Mouse (Mus musculus): ENCODE data around the gene Cyp2ab1. TPM values are rescaled to one million over a fixed set of nuclear protein-coding genes. Genes with fewer than 3 reads are reported as not detected.

Cyp2ab1 gene
- polyA plus RNA-seq, 1 experiment from 2014 or later, result not detected

Other genes starting within 250 kb of the Cyp2ab1 start
- gene Klhl24, start 227.9 kb downstream of the Cyp2ab1 start, polyA plus RNA-seq (2015; fragmentation: Nextera tagmentation; extraction: Ambion mirVana), result 52.2 and 54.6 TPM in 2 replicates
- gene Yeats2, start 184.3 kb downstream of the Cyp2ab1 start, polyA plus RNA-seq (2015; fragmentation: Nextera tagmentation; extraction: Ambion mirVana), result 24.0 and 26.3 TPM in 2 replicates
- gene Map6d1, start 84.0 kb downstream of the Cyp2ab1 start, polyA plus RNA-seq (2015; fragmentation: Nextera tagmentation; extraction: Ambion mirVana), result 5.6 and 6.8 TPM in 2 replicates
- 66.0 and 66.9 TPM in 2 replicates for gene Parl, start 23.0 kb downstream of the Cyp2ab1 start, polyA plus RNA-seq (2015; fragmentation: Nextera tagmentation; extraction: Ambion mirVana)
- 165 and 182 TPM in 2 replicates for gene Abcc5, start 101.0 kb upstream of the Cyp2ab1 start, polyA plus RNA-seq (2015; fragmentation: Nextera tagmentation; extraction: Ambion mirVana)
- 96.2 and 100 TPM in 2 replicates for gene Eif2b5, start 173.4 kb upstream of the Cyp2ab1 start, polyA plus RNA-seq (2015; fragmentation: Nextera tagmentation; extraction: Ambion mirVana)
- 42.0 and 43.8 TPM in 2 replicates for gene Dvl3, start 191.6 kb upstream of the Cyp2ab1 start, polyA plus RNA-seq (2015; fragmentation: Nextera tagmentation; extraction: Ambion mirVana)
- gene Ap2m1, start 210.1 kb upstream of the Cyp2ab1 start, polyA plus RNA-seq (2015; fragmentation: Nextera tagmentation; extraction: Ambion mirVana), result 1,259 and 1,287 TPM in 2 replicates
- gene Abcf3, start 223.2 kb upstream of the Cyp2ab1 start, polyA plus RNA-seq (2015; fragmentation: Nextera tagmentation; extraction: Ambion mirVana), result 85.8 and 86.2 TPM in 2 replicates